Mouse (Mus musculus) gastrocnemius, postnatal 25 days (tissue): ENCODE data around the gene Tert. TPM values are rescaled to one million over a fixed set of nuclear protein-coding genes. Genes with fewer than 3 reads are reported as not detected.

ENCODE experiments used
- DNase-seq: peaks from one replicate; pipeline ENCODE4 v3.0.0; 2022
- total RNA-seq, 2 experiments: library from RNA; stranded (reverse); gene quantifications; 1 replicate in 1 of 2; 2 replicates in 1 of 2; pipeline ENCODE4 v1.2.3; 2021

The Tert gene
- total RNA-seq, 2 experiments from 2014 or later, result 0.31 to 0.32 TPM

DNA sequence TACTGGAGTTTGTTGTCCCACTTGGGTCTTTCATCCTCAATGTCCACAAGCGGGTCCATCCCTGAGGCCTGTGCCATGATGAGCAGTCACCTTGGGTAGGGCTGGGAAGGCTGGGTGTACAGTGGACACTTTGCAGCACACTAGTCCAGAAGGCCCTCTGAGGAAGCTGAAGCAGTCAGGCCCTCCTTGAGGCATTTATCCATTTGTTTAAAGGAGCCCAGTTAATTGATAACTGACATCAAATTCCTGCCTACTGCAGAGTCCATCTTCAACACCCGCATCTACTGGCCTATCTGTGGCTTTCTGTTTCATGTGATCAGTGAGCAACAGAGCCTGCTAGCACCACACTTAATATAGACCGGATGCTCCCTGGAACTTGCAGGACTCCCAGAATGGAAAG is 51.1 kb downstream of the Tert start, which contains the start of gene Slc6a18:
TSS of gene Slc6a18 (minus strand) at position 171 of the 400 bp plus-strand sequence.
- DNase-seq, result no peak

DNA sequence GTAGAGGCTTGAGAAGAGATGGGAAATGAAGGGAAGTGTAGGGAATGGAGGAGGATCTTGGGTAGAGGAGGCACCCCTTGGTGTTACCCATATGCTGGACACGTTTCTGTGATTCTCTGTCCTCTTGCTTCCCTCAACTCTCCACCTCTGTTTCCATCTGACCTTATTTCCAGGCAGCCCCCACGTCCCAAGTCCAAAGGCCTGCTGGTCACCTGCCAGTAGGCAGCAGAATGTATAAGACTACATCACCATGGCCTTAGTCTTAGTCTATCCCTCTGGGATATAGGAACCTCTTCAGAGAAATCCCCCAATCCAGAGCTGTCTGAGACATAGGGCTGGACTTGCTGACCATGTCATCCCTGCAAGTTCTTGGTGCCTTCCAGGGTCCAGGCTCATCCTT is 52.6 kb downstream of the Tert start:
- DNase-seq, result no peak

DNA sequence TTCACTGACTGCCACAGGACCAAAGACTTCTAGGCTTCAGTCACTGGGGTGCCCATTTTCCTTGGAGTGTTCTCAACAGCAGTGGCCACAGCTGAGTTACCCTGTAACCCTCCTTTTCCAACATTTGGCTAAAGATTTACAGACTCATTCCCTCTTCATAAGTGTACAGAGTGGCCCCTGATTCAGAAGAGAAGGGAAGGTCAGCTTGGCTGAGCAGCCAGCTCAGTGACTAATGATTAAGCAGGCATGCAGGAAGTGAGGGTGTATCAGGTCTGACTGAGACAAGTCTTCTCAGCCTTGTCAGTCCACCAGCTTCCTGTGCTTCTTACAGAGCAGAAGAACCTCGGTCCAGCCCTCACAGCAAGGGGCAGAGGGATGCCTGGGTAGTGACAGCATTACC is 53.7 kb downstream of the Tert start:
- no peak for DNase-seq

DNA sequence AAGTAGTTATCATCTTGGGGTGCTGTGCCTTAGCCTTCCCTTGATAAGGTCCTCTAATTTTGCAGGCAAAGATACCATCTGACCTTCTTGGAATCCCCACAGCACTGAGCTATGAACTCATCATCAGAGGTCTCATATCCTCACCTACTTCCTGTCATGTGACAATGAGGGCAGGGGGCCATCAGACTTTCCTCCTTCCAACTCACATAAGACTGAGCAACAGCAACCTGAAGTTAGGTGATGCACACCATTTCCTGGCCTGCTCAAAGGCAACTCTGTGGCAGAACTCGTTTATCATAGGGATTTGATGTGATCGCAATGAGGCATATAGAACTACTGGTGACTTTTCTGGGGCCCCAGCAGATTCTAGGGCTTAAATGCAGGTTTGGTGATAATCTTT is 55.5 kb downstream of the Tert start:
- no peak for DNase-seq

DNA sequence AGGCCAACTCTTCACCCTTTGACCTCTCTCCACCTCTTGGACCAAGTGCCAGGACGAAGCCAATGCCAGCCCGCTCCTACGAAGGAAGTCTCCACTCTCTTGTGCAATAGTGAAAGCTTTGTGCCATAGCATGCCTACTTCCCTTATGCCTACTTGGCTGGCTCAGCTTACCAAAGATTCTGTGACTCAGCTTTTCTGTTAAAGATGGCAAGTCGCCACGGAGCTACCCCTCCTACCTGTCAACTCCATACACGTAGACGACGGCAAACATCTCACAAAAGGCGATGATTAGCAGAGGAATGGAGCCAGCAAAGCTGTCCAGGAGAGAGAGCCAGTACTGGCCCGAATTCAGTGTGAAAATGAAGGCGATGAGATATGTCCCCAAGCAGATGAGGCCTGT is 57.0 kb downstream of the Tert start:
- DNase-seq, result no peak

DNA sequence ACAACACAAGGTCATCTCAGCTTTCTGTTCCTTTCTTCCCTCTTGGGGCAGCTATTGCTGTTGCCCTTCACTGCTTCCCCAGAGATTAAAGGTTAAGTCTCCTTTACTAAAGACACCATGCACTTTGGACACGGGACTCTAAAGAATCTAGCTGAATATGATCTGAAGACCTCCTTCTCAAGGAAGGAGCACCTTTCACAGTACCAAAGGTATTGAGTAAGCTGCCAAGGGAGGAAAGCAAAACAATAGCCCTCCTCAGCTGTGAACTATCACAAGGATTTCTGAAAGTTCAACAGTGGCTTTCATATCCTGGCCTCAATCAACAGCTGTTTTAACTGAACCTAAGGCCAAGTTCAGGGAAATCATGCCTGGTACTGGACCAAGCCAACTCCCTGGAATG is 57.7 kb downstream of the Tert start:
- no peak for DNase-seq

DNA sequence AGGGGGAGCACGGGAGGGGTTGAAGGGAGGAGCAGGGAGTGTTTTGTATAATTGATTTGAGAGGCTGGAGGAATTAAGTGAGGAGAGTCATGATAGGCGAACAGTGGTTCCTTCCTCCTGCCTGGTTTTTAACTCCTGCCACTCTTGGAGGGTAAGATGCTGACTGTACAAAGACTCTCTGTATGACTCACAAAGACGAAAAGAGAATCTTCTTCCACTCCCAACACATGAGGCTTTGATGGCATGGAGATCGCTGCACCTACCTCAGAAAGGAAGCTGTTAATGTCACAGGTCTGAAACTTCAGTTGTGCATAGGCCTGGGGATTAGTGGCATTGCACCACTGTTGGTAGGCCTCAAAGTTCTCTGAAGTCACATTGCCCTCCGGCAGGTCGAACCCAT is 58.8 kb downstream of the Tert start:
- DNase-seq, result no peak

DNA sequence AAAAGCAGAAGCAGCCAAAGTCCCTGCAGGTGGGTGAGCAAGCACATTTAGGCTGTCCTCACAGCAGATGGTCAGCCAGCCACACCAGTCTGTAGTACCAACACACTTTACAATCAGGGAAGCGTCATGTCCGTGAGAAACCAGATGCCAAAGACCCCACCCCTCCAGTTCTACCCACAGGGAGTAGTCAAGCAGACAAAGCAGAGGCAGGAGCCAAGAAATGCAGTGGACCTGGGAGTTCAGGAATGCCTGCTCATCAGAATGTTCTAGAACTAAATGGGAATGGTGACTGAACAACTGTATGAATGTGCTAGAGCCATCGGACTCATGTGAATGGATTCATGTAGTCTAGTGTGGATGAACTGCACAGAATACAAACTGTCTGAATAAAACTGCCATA is 60.9 kb downstream of the Tert start:
- DNase-seq, result no peak

DNA sequence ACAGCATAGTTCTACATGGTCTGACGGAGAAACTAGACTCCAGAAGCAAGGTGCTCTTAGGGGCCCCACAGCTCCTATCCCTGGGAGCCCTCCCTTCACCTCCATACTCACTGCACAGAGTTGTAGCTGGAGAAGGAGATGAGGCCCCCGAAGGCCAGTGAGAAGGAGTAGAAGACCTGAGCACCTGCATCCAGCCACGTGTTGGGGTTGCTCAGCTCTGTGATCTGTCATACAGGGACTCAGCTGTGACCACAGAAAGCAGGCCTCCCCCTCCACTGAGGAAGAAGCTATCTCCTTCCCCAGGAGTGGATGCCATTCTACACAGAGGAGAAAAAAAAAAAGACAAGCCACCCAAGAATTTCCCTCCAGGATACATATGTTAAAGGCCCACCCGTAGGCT is 62.2 kb downstream of the Tert start:
- no peak for DNase-seq

DNA sequence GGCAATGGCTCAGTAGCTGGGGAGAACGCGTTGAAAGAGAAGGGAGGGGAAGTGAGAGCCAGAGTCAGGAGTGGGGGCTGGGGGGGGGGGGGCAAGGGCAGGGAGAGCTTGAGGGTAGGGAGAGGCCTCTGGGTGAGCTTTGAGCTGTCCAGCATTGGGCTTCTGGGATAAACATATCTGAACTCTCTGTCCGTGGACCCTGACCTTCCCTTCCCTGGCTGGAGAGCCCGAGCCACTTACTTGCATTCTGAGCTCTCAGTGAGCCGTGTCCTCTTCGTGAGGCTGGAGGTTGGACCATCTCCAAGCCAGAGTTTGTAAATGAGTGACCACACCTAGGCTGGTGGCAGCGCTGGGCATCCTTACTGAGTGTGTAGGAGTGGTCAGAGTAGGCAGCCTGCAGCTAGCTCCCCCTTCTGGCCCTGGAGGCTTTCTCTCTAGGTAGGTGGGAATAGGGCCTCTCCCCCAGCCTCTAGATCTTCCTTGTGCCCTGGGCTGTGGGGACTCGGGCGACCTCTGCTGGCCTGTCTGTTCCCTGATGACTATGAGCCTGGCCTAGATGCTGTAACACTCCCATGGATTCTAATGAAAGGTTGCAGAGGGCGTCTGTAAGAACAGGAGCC is 65.6 kb downstream of the Tert start:
- DNase-seq, result peak; percentile 39

DNA sequence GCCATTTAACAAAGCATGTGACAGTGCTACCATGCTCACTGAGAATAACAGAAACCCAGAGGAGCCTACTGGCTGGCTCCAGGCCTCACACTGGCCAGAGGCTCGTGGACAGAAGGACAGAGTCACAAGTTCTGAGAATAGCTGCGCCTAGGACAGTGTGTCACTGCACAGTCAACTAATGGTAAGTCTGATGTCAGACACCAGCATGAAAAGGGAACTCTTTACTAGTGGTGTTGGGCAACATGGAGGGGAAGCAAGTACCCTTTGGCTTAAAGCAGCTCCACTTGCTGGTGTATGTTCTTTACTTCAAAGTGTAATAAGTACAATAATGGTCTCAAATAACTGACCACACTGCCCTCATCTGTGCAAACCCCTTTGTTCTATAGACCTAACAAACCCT is 66.6 kb downstream of the Tert start:
- no peak for DNase-seq

DNA sequence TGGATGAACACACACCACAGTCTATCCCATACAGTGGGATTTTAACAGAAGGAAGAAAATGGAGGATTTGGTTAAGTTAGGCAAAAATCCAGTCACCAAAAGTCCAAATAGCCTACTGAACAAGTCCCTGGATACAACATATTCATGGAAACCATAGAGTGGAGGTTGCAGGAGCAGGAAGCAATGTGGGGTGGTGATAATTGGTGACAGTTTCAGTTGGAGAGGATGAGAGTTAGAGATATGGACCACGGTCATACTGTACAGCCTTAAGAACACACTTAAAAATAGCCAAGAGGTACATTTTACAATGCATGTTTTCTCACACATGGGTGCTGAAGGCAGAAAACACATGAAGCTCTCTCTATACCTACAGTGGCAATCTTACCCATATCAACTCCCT is 68.3 kb downstream of the Tert start:
- DNase-seq, result no peak

DNA sequence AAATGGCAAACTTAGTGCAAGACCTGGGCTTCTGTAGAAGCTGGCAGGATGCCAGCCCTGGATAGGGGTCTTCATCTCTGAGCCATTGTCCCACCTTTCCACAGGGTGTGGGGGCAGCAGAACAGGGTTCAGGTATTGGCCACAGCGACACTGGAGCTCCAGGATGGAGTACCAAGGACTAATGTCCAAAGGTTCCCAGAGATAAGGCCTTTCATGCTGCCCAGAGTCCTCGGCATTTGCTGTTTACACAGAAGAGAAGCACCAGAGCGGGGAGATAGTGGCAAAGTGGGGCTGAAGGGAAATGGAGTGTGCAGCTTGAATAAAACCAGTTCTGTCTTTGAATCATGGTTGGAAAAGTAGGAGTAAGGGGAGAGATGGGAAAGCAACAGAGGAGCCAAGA is 69.8 kb downstream of the Tert start:
- DNase-seq, result no peak

Other genes with a start within 250 kb of the Tert start
- gene Lpcat1, start 159.7 kb upstream of the Tert start, total RNA-seq, result 1 to 10 TPM; 2.8 to 3.5 TPM
- not detected for gene Slc6a3, start 90.2 kb upstream of the Tert start, total RNA-seq
- gene Clptm1l, start 22.9 kb upstream of the Tert start, total RNA-seq, result 10 to 100 TPM; 30.6 to 37.1 TPM
- under 1 TPM in 1 of 2 experiments, not detected in 1; 0.49 TPM for gene Slc6a18, start 51.1 kb downstream of the Tert start, total RNA-seq
- gene Slc6a19, start 78.0 kb downstream of the Tert start, total RNA-seq, result under 1 TPM in 1 of 2 experiments, not detected in 1; 0.70 TPM
- gene Slc12a7, start 106.2 kb downstream of the Tert start, total RNA-seq, result 1 to 10 TPM; 3.6 to 8.0 TPM
- 1 to 10 TPM; 1.0 to 2.3 TPM for gene Nkd2, start 220.7 kb downstream of the Tert start, total RNA-seq